Mouse (Mus musculus): ENCODE data around the gene Gm4869. TPM values are rescaled to one million over a fixed set of nuclear protein-coding genes. Genes with fewer than 3 reads are reported as not detected.
"Not testable (repeated sequence)": the region's sequence is repeated elsewhere in the genome, so short reads cannot be mapped to it uniquely, and the experiment has no call there.

Gm4869 gene
- total and polyA plus RNA-seq, 2 experiments from 2014 or later: not detected

DNA sequence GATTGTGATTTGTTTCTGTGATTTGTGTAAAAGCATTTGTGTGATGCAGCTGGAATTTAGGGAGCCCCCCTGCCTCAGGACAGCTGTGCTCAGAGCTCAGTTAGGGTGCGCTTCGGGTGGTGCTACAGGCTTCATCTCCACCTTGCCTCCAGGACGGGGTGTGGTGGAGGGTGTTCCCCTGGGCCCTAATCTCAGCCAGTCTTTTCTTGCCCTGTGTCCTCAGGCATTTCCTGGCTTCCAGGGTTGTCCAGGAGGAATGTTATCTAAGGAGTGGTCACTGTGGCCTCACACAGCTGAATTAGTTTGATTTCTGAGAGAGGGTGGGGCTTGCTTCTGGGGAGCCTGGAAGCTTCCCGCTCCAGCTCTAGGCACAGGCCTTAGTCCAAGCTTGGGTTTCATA is 1.4 kb upstream of the Gm4869 start:
- peak; percentile 35 for DNase-seq (ENCODE audit: low spot score)
- H3K4me3 ChIP-seq (ENCODE audit: low read depth, low read length): no peak overlapping the region
- 0 out of 2 replicates have a peak overlapping the region, but pooled peaks have one; percentile 5 for H3K27ac ChIP-seq (ENCODE audit: low read depth)
- peak; percentile 31 for ATAC-seq (ENCODE audit: insufficient read depth, low read depth)
- 47% methylated on average over 4 of the region's 4 CpGs for WGBS
- no peak for TF ChIP-seq CTCF (IDR thresholded peaks at IDR 0.05; ENCODE audit: low read depth)
- TF ChIP-seq EP300 (IDR thresholded peaks at IDR 0.05; ENCODE audit: low read depth): no peak
- no peaks in the 10 kb centered on the region for H3K4me1 ChIP-seq (ENCODE audit: control insufficient read depth, insufficient read depth)
- no peaks in the 10 kb centered on the region for H3K9me3 ChIP-seq (replicated peaks; ENCODE audit: control insufficient read depth, low read length)
- H3K9ac ChIP-seq (replicated peaks; ENCODE audit: low read depth, low read length): no peak overlapping the region
- no peaks in the 10 kb centered on the region for H3K27me3 ChIP-seq (ENCODE audit: control insufficient read depth, insufficient read depth, low read length)
- no peak overlapping the region for H3K4me2 ChIP-seq (ENCODE audit: low read depth, low read length)
- peaks cover 51% of the 10 kb centered on the region for H3K36me3 ChIP-seq (replicated peaks; ENCODE audit: control insufficient read depth, insufficient read depth, low read length)

DNA sequence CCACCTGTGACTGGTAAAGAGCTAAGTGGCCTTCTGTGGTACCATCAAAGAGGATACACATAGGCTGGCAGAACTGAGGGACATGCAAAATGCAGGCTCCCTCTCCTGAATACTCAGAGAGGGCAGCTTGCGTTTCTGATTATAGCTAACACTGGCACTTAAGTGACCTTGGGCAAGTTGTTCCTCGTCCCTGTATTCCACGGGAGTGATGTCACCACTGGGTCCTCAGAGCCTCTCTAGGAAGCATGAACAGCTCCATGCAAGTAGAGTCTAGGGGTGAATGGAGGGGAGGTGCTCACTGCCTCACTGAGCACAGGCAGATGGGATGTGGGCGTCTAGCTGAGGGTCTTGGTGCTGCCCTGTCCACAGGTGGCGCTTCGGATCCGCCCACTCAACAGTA is 609 bp downstream of the Gm4869 start:
- Histone ChIP-seq H3K4me2 (ENCODE audit: low read depth, low read length) (no peak overlapping the region), H3K9ac (replicated peaks; ENCODE audit: low read depth, low read length) (no peak overlapping the region), H3K36me3 (replicated peaks; ENCODE audit: control insufficient read depth, insufficient read depth, low read length) (peaks cover 35% of the 10 kb centered on the region), H3K9me3 (replicated peaks; ENCODE audit: control insufficient read depth, low read length) (no peaks in the 10 kb centered on the region), H3K27ac (ENCODE audit: low read depth) (no peak overlapping the region), H3K27me3 (ENCODE audit: control insufficient read depth, insufficient read depth, low read length) (no peaks in the 10 kb centered on the region), H3K4me3 (ENCODE audit: low read depth, low read length) (no peak overlapping the region), H3K4me1 (ENCODE audit: control insufficient read depth, insufficient read depth) (no peaks in the 10 kb centered on the region)
- WGBS: 51% methylated on average over 7 of the region's 7 CpGs
- peak; percentile 33 for DNase-seq (ENCODE audit: low spot score)
- TF ChIP-seq EP300 (IDR thresholded peaks at IDR 0.05; ENCODE audit: low read depth): no peak
- no peak for TF ChIP-seq CTCF (IDR thresholded peaks at IDR 0.05; ENCODE audit: low read depth)
- peak; percentile 56 for ATAC-seq (ENCODE audit: insufficient read depth, low read depth)

DNA sequence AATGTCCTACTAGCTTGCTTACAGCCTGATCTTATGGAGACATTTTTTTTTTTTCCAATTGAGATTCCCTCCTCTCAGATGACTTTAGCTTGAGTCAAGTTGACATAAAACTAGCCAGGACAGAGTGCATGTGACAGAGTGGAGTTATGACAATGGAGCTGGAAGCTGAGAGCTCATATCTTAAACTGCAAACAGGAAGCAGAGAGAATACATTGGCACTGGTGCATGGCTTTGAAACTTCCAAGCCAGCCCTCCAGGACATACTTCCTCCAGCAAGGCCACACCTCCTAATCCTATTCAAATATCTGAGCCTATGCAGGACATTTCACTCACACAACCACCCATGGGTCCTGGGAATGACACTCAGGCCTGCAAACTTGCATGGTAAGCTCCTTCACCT is 9.0 kb downstream of the Gm4869 start:
- ATAC-seq (ENCODE audit: insufficient read depth, low read depth): peak; percentile 60; the same call in 1 of the 2 replicates
- H3K4me2 ChIP-seq (ENCODE audit: low read depth, low read length): no peak overlapping the region
- H3K27me3 ChIP-seq (ENCODE audit: control insufficient read depth, insufficient read depth, low read length): no peaks in the 10 kb centered on the region
- peak overlapping the region; percentile 18; the same call in 1 of the 2 replicates for H3K27ac ChIP-seq (ENCODE audit: low read depth)
- H3K9ac ChIP-seq (replicated peaks; ENCODE audit: low read depth, low read length): no peak overlapping the region
- TF ChIP-seq CTCF (IDR thresholded peaks at IDR 0.05; ENCODE audit: low read depth) (no peak), EP300 (IDR thresholded peaks at IDR 0.05; ENCODE audit: low read depth) (no peak)
- H3K36me3 ChIP-seq (replicated peaks; ENCODE audit: control insufficient read depth, insufficient read depth, low read length): no peaks in the 10 kb centered on the region
- H3K9me3 ChIP-seq (replicated peaks; ENCODE audit: control insufficient read depth, low read length): no peaks in the 10 kb centered on the region
- DNase-seq (ENCODE audit: low spot score): peak; percentile 59
- H3K4me3 ChIP-seq (ENCODE audit: low read depth, low read length): no peak overlapping the region
- no peaks in the 10 kb centered on the region for H3K4me1 ChIP-seq (ENCODE audit: control insufficient read depth, insufficient read depth)

DNA sequence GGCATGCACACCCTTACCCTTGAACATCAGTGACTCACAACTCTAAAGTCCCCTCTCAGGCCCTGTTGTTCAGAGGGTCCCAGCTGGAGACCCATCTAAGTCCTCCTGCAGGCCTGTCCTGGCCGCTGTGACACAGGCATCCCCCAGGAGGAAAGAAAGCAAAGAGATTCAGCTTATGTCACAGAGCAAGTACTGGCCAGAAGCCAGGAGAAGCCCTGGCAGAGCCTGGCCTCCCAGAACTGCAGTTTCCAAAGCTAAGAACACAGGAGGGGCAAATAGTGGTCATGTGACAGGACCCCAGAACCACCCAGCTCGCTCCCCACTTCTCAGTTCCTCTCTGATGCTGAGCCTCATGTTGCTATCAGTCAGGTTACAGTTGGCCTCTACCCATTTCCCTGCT is 10.0 kb downstream of the Gm4869 start:
- H3K4me1 ChIP-seq (ENCODE audit: control insufficient read depth, insufficient read depth): no peaks in the 10 kb centered on the region
- ATAC-seq (ENCODE audit: insufficient read depth, low read depth) (no peak), DNase-seq (ENCODE audit: low spot score) (peak; percentile 11)
- H3K9me3 ChIP-seq (replicated peaks; ENCODE audit: control insufficient read depth, low read length): no peaks in the 10 kb centered on the region
- H3K27ac ChIP-seq (ENCODE audit: low read depth): no peak overlapping the region
- no peaks in the 10 kb centered on the region for H3K27me3 ChIP-seq (ENCODE audit: control insufficient read depth, insufficient read depth, low read length)
- H3K9ac ChIP-seq (replicated peaks; ENCODE audit: low read depth, low read length): no peak overlapping the region
- H3K4me2 ChIP-seq (ENCODE audit: low read depth, low read length): no peak overlapping the region
- no peaks in the 10 kb centered on the region for H3K36me3 ChIP-seq (replicated peaks; ENCODE audit: control insufficient read depth, insufficient read depth, low read length)
- no peak overlapping the region for H3K4me3 ChIP-seq (ENCODE audit: low read depth, low read length)
- WGBS: 46% methylated on average over 2 of the region's 2 CpGs
- no peak for TF ChIP-seq CTCF (IDR thresholded peaks at IDR 0.05; ENCODE audit: low read depth)
- TF ChIP-seq EP300 (IDR thresholded peaks at IDR 0.05; ENCODE audit: low read depth): no peak

DNA sequence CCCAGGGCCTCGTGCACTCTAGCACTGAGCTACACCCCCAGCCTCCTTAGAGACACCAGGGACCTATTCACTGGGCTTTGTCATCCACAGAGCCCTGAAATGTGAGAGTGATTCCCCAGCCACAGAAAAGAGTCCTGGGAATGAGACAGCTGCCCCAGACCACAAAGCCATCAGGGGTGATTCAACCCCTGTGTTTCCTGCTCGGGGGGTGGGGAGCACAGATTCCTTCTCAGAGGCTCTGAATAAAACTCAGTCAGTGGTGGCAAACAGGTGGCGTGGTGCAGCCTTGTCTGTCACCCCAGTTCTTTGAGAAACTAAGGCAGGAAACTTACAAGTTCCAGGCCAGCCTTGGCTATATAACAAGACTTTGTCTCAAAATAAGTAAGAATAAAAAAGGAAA is 16.0 kb downstream of the Gm4869 start:
- Histone ChIP-seq H3K36me3 (replicated peaks; ENCODE audit: control insufficient read depth, insufficient read depth, low read length) (no peaks in the 10 kb centered on the region), H3K27ac (ENCODE audit: low read depth) (no peak overlapping the region), H3K27me3 (ENCODE audit: control insufficient read depth, insufficient read depth, low read length) (no peaks in the 10 kb centered on the region), H3K9ac (replicated peaks; ENCODE audit: low read depth, low read length) (no peak overlapping the region), H3K4me3 (ENCODE audit: low read depth, low read length) (no peak overlapping the region), H3K9me3 (replicated peaks; ENCODE audit: control insufficient read depth, low read length) (peaks cover 12% of the 10 kb centered on the region; the same call in 1 of the 2 replicates), H3K4me2 (ENCODE audit: low read depth, low read length) (no peak overlapping the region), H3K4me1 (ENCODE audit: control insufficient read depth, insufficient read depth) (no peaks in the 10 kb centered on the region)
- 65% methylated on average over 3 of the region's 3 CpGs for WGBS
- no peak for DNase-seq (ENCODE audit: low spot score)
- ATAC-seq (ENCODE audit: insufficient read depth, low read depth): no peak
- no peak for TF ChIP-seq CTCF (IDR thresholded peaks at IDR 0.05; ENCODE audit: low read depth)
- TF ChIP-seq EP300 (IDR thresholded peaks at IDR 0.05; ENCODE audit: low read depth): no peak

DNA sequence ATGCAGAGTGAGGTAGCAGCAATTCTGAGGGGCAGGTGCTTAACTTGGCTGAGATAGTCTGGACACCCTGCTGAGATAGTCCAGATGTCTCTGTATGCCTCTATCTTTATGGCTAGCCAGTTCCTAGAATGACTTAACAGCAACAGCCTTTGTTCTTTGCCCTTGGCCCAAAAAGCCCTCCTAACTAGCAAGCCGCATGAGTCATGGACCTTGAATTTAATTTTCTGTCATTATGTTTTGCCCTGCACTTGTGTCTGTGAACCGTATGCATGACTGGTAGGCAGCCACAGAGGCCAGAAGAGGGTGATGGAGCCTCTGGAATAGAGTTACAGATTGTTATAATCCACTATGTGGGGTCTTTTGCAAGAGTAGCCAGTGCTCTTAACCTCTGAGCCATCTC is 17.7 kb downstream of the Gm4869 start:
- not testable (repeated sequence) for H3K36me3 ChIP-seq (replicated peaks; ENCODE audit: control insufficient read depth, insufficient read depth, low read length); DNase-seq (ENCODE audit: low spot score); H3K4me3 ChIP-seq (ENCODE audit: low read depth, low read length); H3K4me2 ChIP-seq (ENCODE audit: low read depth, low read length); H3K27ac ChIP-seq (ENCODE audit: low read depth); ATAC-seq (ENCODE audit: insufficient read depth, low read depth); H3K4me1 ChIP-seq (ENCODE audit: control insufficient read depth, insufficient read depth); H3K27me3 ChIP-seq (ENCODE audit: control insufficient read depth, insufficient read depth, low read length); H3K9ac ChIP-seq (replicated peaks; ENCODE audit: low read depth, low read length)
- peaks cover 12% of the 10 kb centered on the region; the same call in 1 of the 2 replicates for H3K9me3 ChIP-seq (replicated peaks; ENCODE audit: control insufficient read depth, low read length)
- WGBS: 73% methylated on average over 2 of the region's 2 CpGs
